Mouse (Mus musculus): ENCODE results near the gene Gm3633. TPM values are rescaled to one million over a fixed set of nuclear protein-coding genes. Genes with fewer than 3 reads are reported as not detected.

Gm3633 gene
- polyA plus RNA-seq (2014; fragmentation: Illumina TruSeq; extraction: RNeasy Lipid Tissue Mini Kit (QIAGEN cat#74804); ENCODE audit: low read depth, low replicate concordance) = not detected

DNA sequence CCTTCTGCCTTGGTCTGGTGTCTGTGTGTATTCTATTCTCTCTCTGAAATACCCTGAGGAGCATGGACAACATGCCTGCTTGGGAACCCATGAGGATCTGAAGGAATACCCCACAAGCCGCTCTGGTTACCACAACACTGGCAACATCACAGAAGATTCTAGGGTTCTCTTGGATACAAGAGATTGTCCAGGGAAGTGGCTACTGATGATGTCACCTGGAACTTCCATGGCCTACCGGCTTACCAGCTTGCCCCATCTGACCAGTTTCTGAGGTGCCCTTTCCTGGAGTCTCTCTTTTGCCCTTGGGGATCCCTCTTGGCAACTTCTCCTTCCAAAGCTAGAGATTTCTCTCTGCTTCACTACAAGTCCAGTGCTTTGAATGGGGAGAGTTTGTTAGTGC is at the start of gene Gm3633:
Gene Gm3633, minus strand, starts transcription at position 101 of the 400 bp plus-strand sequence.

DNA sequence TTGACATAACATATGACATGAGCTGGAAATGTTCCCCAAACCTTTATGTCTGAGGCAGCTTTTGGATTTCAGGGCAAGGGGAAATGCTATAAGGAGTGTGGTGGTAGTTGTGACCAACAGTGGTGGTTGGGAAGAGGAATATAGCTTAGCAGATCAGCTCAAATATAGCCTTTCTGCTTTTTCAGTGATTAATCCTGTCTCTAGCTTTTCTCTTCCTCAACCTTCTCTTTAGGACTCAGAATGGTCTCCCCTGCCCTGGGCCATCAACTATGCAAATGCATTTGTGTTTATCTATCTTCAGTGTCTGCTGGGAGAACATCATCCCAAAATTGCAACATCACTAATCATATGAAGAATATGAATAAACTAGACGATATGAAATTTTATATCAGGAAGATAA is 13.9 kb upstream of the Gm3633 start, which contains the start of gene Gm10378:
Gene Gm10378, plus strand, starts transcription at position 301 of the 400 bp plus-strand sequence.

GRCm38 (mm10) chr14:42599782-42600181 is 41.9 kb downstream of the Gm3633 start, which contains the start of gene Gm17124:
Gm17124 (minus strand) TSS chr14:42599882.

Other genes with a start within 250 kb of the Gm3633 start
- gene Gm8005, start 202.2 kb downstream of the Gm3633 start, polyA plus RNA-seq (2014; fragmentation: Illumina TruSeq; extraction: RNeasy Lipid Tissue Mini Kit (QIAGEN cat#74804); ENCODE audit: low read depth, low replicate concordance) = not detected
- gene Gm8011, start 178.0 kb downstream of the Gm3633 start, polyA plus RNA-seq (2014; fragmentation: Illumina TruSeq; extraction: RNeasy Lipid Tissue Mini Kit (QIAGEN cat#74804); ENCODE audit: low read depth, low replicate concordance) = not detected
- not detected for gene Gm8020, start 139.6 kb downstream of the Gm3633 start, polyA plus RNA-seq (2014; fragmentation: Illumina TruSeq; extraction: RNeasy Lipid Tissue Mini Kit (QIAGEN cat#74804); ENCODE audit: low read depth, low replicate concordance)
- gene Gm8024, start 117.6 kb downstream of the Gm3633 start, polyA plus RNA-seq (2014; fragmentation: Illumina TruSeq; extraction: RNeasy Lipid Tissue Mini Kit (QIAGEN cat#74804); ENCODE audit: low read depth, low replicate concordance) = not detected
- not detected for gene Gm17124, start 42.0 kb downstream of the Gm3633 start, polyA plus RNA-seq (2014; fragmentation: Illumina TruSeq; extraction: RNeasy Lipid Tissue Mini Kit (QIAGEN cat#74804); ENCODE audit: low read depth, low replicate concordance)
- gene Gm10378, start 14.0 kb upstream of the Gm3633 start, polyA plus RNA-seq (2014; fragmentation: Illumina TruSeq; extraction: RNeasy Lipid Tissue Mini Kit (QIAGEN cat#74804); ENCODE audit: low read depth, low replicate concordance) = not detected
- gene Gm3015, start 126.9 kb upstream of the Gm3633 start, polyA plus RNA-seq (2014; fragmentation: Illumina TruSeq; extraction: RNeasy Lipid Tissue Mini Kit (QIAGEN cat#74804); ENCODE audit: low read depth, low replicate concordance) = not detected
- gene Gm10377, start 156.1 kb upstream of the Gm3633 start, polyA plus RNA-seq (2014; fragmentation: Illumina TruSeq; extraction: RNeasy Lipid Tissue Mini Kit (QIAGEN cat#74804); ENCODE audit: low read depth, low replicate concordance) = not detected
- not detected for gene Gm21977, start 211.6 kb upstream of the Gm3633 start, polyA plus RNA-seq (2014; fragmentation: Illumina TruSeq; extraction: RNeasy Lipid Tissue Mini Kit (QIAGEN cat#74804); ENCODE audit: low read depth, low replicate concordance)

Data from adipose tissue, adult 10 weeks (tissue).